Mouse (Mus musculus) hindbrain, embryonic 11.5 days (tissue): ENCODE data around the gene Gramd1b. TPM values are rescaled to one million over a fixed set of nuclear protein-coding genes. Genes with fewer than 3 reads are reported as not detected.

ENCODE experiments used
- ATAC-seq: fragments of 200-750 bp; cut with Nextera tagmentation; 2 replicates; pipeline ENCODE4 v1.8.0; 2017; ENCODE audit warnings: mild to moderate bottlenecking, moderate TSS enrichment, moderate library complexity; ENCODE audit not compliant: low FRiP score
- DNase-seq: peaks from one replicate; pipeline ENCODE4 v3.0.0-alpha.2; 2015; ENCODE audit warnings: low spot score
- H3K27ac ChIP-seq: fragments of 300-500 bp; sonication (generic); 2 replicates; pipeline ENCODE4 v1.5.1; 2014; ENCODE audit warnings: mild to moderate bottlenecking, low read depth, low read length
- H3K27me3 ChIP-seq: fragments of 300-500 bp; sonication (generic); 2 replicates; pipeline ENCODE4 v1.6.1; 2014; ENCODE audit warnings: mild to moderate bottlenecking, low read length, moderate library complexity, mixed read lengths; ENCODE audit not compliant: control insufficient read depth, insufficient read depth
- H3K36me3 ChIP-seq: fragments of 300-500 bp; sonication (generic); 2 replicates; pipeline ENCODE4 v1.6.1; 2014; ENCODE audit warnings: mild to moderate bottlenecking, low read length, moderate library complexity, mixed read lengths; ENCODE audit not compliant: control insufficient read depth, insufficient read depth
- H3K4me1 ChIP-seq: fragments of 300-500 bp; sonication (generic); replicated peaks from 2 replicates; pipeline ENCODE4 v1.6.1; 2014; ENCODE audit warnings: low read length, mixed read lengths; ENCODE audit not compliant: control insufficient read depth, insufficient read depth
- H3K4me2 ChIP-seq: fragments of 300-500 bp; sonication (generic); replicated peaks from 2 replicates; pipeline ENCODE4 v1.6.1; 2014; ENCODE audit warnings: mild to moderate bottlenecking, low read depth, low read length
- H3K4me3 ChIP-seq: fragments of 300-500 bp; sonication (generic); 2 replicates; pipeline ENCODE4 v1.5.1; 2014; ENCODE audit warnings: low read depth, low read length
- H3K9ac ChIP-seq: fragments of 300-500 bp; sonication (generic); 2 replicates; pipeline ENCODE4 v1.6.1; 2014; ENCODE audit warnings: low read depth, low read length
- H3K9me3 ChIP-seq: fragments of 300-500 bp; sonication (generic); 2 replicates; pipeline ENCODE4 v1.6.1; 2016; ENCODE audit warnings: low read length; ENCODE audit not compliant: control insufficient read depth
- WGBS: fragments of 180-500 bp; shearing (Covaris S2); extraction: QIAGEN DNeasy Blood & Tissue Kit; methylation state at CpG from one replicate; pipeline ENCODE4 v1.1.7; 2014; 5-methylcytosine and 5-hydroxymethylcytosine counted together
- polyA plus RNA-seq: library from polyadenylated mRNA; unstranded; fragments of >200 nt; fragmentation: Nextera tagmentation; extraction: Ambion mirVana; gene quantifications from 2 replicates; pipeline ENCODE4 v1.2.1, GENCODE M21; 2014

Gene Gramd1b
- polyA plus RNA-seq, 1 experiment from 2014 or later: 5.1 TPM

DNA sequence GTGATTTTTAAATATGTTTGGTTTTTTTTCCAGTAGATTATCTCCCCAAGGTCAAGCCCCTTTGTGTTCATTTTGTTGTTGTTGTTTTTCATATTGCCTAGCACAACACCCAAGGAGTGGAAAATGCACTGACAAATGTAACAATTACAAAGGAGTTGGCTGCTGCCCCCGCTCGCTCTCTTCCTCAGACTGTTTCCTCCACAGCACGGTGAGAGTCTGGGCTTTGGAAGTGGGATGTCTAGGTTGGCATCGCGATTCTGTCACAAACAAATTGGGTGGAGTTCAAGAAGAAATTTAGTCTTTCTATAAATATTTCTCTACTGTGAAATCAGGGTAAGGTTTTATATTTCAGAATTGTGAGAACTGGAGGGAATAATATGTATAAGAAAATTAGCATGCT lies 26.6 kb upstream of the Gramd1b start:
- Histone ChIP-seq H3K4me1 (no peaks in the 10 kb centered on the region), H3K9ac (no peak overlapping the region), H3K4me3 (no peak overlapping the region), H3K27me3 (no peaks in the 10 kb centered on the region), H3K9me3 (no peaks in the 10 kb centered on the region), H3K27ac (no peak overlapping the region), H3K36me3 (no peaks in the 10 kb centered on the region), H3K4me2 (no peak overlapping the region)
- ATAC-seq: no peak
- 89% methylated on average over 5 of the region's 5 CpGs for WGBS
- no peak for DNase-seq

DNA sequence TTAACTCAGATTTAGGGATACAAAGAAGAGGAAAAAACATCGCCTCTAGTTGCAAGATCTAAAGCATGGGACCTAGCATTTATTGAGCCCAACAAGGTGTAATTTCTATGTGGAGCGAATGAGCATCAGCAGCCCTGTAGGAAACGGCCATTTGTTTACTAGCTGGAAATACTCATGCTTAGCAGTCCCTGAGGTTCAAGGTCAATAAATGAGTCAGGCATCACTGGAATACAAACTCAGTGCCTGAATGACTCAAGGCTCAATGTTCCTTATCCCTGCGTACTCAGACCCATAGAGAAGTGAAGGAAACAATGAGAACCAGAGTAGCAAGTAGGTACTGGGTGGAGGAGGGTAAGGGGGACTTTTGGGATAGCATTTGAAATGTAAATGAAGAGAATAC lies 25.2 kb upstream of the Gramd1b start:
- no peak overlapping the region for H3K27ac ChIP-seq
- no peaks in the 10 kb centered on the region for H3K9me3 ChIP-seq
- no peak overlapping the region for H3K4me2 ChIP-seq
- no peak for ATAC-seq
- no peak overlapping the region for H3K4me3 ChIP-seq
- no peaks in the 10 kb centered on the region for H3K27me3 ChIP-seq
- 73% methylated on average over 4 of the region's 4 CpGs for WGBS
- no peaks in the 10 kb centered on the region for H3K4me1 ChIP-seq
- H3K9ac ChIP-seq: no peak overlapping the region
- DNase-seq: no peak
- no peaks in the 10 kb centered on the region for H3K36me3 ChIP-seq

DNA sequence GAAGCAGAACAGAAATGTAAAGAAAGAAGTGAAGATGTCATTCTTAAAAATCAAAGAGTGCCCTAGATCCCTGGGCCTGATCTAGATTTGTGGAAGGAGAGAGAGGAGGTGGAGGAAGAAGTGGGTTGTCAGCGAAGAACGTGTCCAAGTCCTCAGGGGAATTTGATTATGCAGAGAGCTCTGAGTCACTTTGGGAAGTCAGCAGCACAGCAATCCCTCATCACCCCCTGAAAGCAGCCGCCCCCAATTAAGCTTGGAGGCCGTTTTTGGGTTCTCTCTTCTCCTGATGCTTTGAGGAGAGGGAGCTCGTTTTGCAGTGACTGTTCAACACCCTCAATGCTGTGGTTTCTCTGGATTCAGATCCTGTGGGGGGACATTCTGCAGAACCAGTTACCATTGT lies 24.1 kb upstream of the Gramd1b start:
- no peak overlapping the region for H3K9ac ChIP-seq
- WGBS: 69% methylated on average over 5 of the region's 5 CpGs
- no peaks in the 10 kb centered on the region for H3K9me3 ChIP-seq
- no peak overlapping the region for H3K27ac ChIP-seq
- no peaks in the 10 kb centered on the region for H3K4me1 ChIP-seq
- H3K4me2 ChIP-seq: no peak overlapping the region
- H3K27me3 ChIP-seq: no peaks in the 10 kb centered on the region
- no peak for ATAC-seq
- DNase-seq: no peak
- H3K36me3 ChIP-seq: no peaks in the 10 kb centered on the region
- no peak overlapping the region for H3K4me3 ChIP-seq

DNA sequence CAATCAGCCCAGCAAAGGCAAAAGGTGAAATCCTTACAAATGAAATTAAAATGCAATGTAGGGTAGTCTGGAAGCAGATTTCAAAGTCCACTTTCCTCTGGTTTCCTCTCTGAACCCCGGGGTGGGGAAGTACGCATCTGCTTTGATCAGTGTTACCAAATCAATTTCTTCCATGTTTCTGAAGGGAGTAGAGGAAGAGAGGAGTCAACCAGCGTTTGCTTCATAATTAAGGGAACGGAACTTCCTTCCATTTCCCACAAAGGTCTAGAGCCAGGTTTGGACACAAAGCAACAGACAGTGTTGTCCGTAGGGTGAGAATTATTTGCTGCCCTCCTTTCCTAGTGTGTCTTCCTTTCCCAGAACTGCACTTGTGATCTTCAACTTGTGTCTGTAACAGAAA lies 16.7 kb upstream of the Gramd1b start:
- Histone ChIP-seq H3K9me3 (no peaks in the 10 kb centered on the region), H3K27ac (no peak overlapping the region), H3K9ac (no peak overlapping the region), H3K4me2 (no peak overlapping the region), H3K36me3 (no peaks in the 10 kb centered on the region), H3K4me3 (no peak overlapping the region), H3K4me1 (no peaks in the 10 kb centered on the region), H3K27me3 (no peaks in the 10 kb centered on the region)
- ATAC-seq (no peak), DNase-seq (no peak)
- WGBS: 91% methylated on average over 5 of the region's 5 CpGs

- Histone ChIP-seq H3K27me3 (no peaks in the 10 kb centered on the region), H3K27ac (no peak overlapping the region), H3K36me3 (no peaks in the 10 kb centered on the region), H3K9ac (no peak overlapping the region), H3K4me3 (no peak overlapping the region), H3K4me1 (no peaks in the 10 kb centered on the region), H3K9me3 (no peaks in the 10 kb centered on the region), H3K4me2 (no peak overlapping the region)
- 90% methylated on average over 6 of the region's 6 CpGs for WGBS
- ATAC-seq: no peak
- DNase-seq: no peak
These were observed 14.0 kb upstream of the Gramd1b start for GRCm38 (mm10) chr9:40545193-40545592.

- 58% methylated on average over 8 of the region's 8 CpGs for WGBS
- no peak overlapping the region for H3K4me3 ChIP-seq
These were observed 8.5 kb upstream of the Gramd1b start for GRCm38 (mm10) chr9:40539588-40540140.

GRCm38 (mm10) chr9:40537708-40538105 lies 6.5 kb upstream of the Gramd1b start:
- WGBS: 48% methylated on average over 2 of the region's 2 CpGs
- Histone ChIP-seq H3K27me3 (no peaks in the 10 kb centered on the region), H3K4me1 (no peaks in the 10 kb centered on the region), H3K4me2 (no peak overlapping the region), H3K36me3 (no peaks in the 10 kb centered on the region), H3K27ac (no peak overlapping the region), H3K9me3 (no peaks in the 10 kb centered on the region), H3K4me3 (no peak overlapping the region), H3K9ac (no peak overlapping the region)
- peak; percentile 59 for ATAC-seq
- peak; percentile 52 for DNase-seq

More at GRCm38 (mm10) chr9:40539588-40540140, 8.5 kb upstream of the Gramd1b start:
- DNase-seq (no peak), ATAC-seq (peak; percentile 64)
- no peak overlapping the region for H3K27ac ChIP-seq
- no peaks in the 10 kb centered on the region for H3K36me3 ChIP-seq
- H3K4me1 ChIP-seq: no peaks in the 10 kb centered on the region
- no peaks in the 10 kb centered on the region for H3K9me3 ChIP-seq
- no peak overlapping the region for H3K4me2 ChIP-seq
- H3K9ac ChIP-seq: no peak overlapping the region
- H3K27me3 ChIP-seq: no peaks in the 10 kb centered on the region

GRCm38 (mm10) chr9:40537044-40537707 lies 6.0 kb upstream of the Gramd1b start:
- WGBS: 83% methylated on average over 3 of the region's 3 CpGs
- Histone ChIP-seq H3K36me3 (no peaks in the 10 kb centered on the region), H3K27ac (no peak overlapping the region), H3K9ac (no peak overlapping the region), H3K4me3 (no peak overlapping the region), H3K4me2 (no peak overlapping the region), H3K27me3 (no peaks in the 10 kb centered on the region), H3K4me1 (no peaks in the 10 kb centered on the region), H3K9me3 (no peaks in the 10 kb centered on the region)
- DNase-seq (no peak), ATAC-seq (no peak)

DNA sequence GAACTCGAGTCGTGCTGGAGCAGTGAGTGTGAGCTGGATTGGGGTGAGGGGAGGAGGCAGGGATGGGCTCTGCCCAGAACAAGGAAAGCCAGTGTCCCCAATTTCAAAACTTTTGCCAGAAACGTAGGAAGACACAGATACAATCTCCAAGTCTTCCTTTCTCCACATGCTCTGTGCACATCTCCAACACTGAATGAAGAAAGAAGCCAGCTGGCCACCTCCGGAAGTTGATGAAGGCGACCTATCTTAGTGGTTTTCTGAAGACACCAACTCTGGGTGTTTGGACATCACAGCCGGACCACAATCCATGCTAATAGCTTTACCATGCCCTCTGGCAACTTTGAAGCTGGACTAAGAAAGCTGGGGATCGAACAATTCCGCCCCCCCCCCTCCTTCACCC lies 647 bp downstream of the Gramd1b start:
- WGBS: 71% methylated on average over 8 of the region's 8 CpGs
- no peaks in the 10 kb centered on the region for H3K9me3 ChIP-seq
- DNase-seq (no peak), ATAC-seq (0 out of 2 replicates have a peak, but pooled peaks have one; percentile 12)
- no peaks in the 10 kb centered on the region for H3K36me3 ChIP-seq
- H3K9ac ChIP-seq: peak overlapping the region; percentile 40
- H3K4me2 ChIP-seq: peak overlapping the region; percentile 46
- H3K27me3 ChIP-seq: peaks cover 5% of the 10 kb centered on the region; the same call in 1 of the 2 replicates
- H3K4me3 ChIP-seq: peak overlapping the region; percentile 40
- no peaks in the 10 kb centered on the region for H3K4me1 ChIP-seq
- H3K27ac ChIP-seq: no peak overlapping the region
